Mouse (Mus musculus): Measurements from ENCODE around the gene Gm17657. TPM values are rescaled to one million over a fixed set of nuclear protein-coding genes. Genes with fewer than 3 reads are reported as not detected.

Gene Gm17657
- polyA plus RNA-seq, 1 experiment, result not detected

- Histone ChIP-seq H3K27ac (ENCODE audit: insufficient read depth, low read depth, low read length) (peak overlapping the region; percentile 82), H3K27me3 (replicated peaks; ENCODE audit: control insufficient read depth, insufficient read depth, low read length) (no peaks in the 10 kb centered on the region), H3K4me3 (ENCODE audit: insufficient read depth, low read depth, low read length) (peak overlapping the region; percentile 67), H3K36me3 (ENCODE audit: control insufficient read depth, insufficient read depth, low read length) (no peaks in the 10 kb centered on the region; the same call in none of the 2 replicates), H3K4me1 (ENCODE audit: control insufficient read depth, insufficient read depth, low read length) (peaks cover 11% of the 10 kb centered on the region; the same call in 1 of the 2 replicates)
- no peak for TF ChIP-seq CTCF (conservative IDR thresholded peaks at IDR 0.05; ENCODE audit: insufficient read depth, insufficient read length, low read depth, low read length)
- no peak for TF ChIP-seq POLR2A (IDR thresholded peaks at IDR 0.05; ENCODE audit: low read depth, low read length)
- under 1% methylated on average over 48 of the region's 48 CpGs for WGBS
- peak; percentile 90 for DNase-seq
Observed at GRCm38 (mm10) chr17:29491591-29492268, 57.7 kb downstream of the Gm17657 start.

GRCm38 (mm10) chr17:29490713-29491581, 58.5 kb downstream of the Gm17657 start, which contains the start of gene Pim1:
Gene Pim1, plus strand, starts transcription at chr17:29490753.
- Histone ChIP-seq H3K27me3 (replicated peaks; ENCODE audit: control insufficient read depth, insufficient read depth, low read length) (no peaks in the 10 kb centered on the region), H3K4me1 (ENCODE audit: control insufficient read depth, insufficient read depth, low read length) (peaks cover 11% of the 10 kb centered on the region; the same call in 1 of the 2 replicates), H3K27ac (ENCODE audit: insufficient read depth, low read depth, low read length) (peak within 1 kb of the TSS; percentile 89), H3K36me3 (ENCODE audit: control insufficient read depth, insufficient read depth, low read length) (no peaks in the 10 kb centered on the region; the same call in none of the 2 replicates), H3K4me3 (ENCODE audit: insufficient read depth, low read depth, low read length) (peak within 1 kb of the TSS; percentile 67)
- TF ChIP-seq POLR2A (IDR thresholded peaks at IDR 0.05; ENCODE audit: low read depth, low read length), result peak; percentile 86
- no peak for TF ChIP-seq CTCF (conservative IDR thresholded peaks at IDR 0.05; ENCODE audit: insufficient read depth, insufficient read length, low read depth, low read length)
- WGBS, result under 1% methylated on average over 80 of the region's 99 CpGs
- DNase-seq, result no peak

- TF ChIP-seq POLR2A (IDR thresholded peaks at IDR 0.05; ENCODE audit: low read depth, low read length) (no peak), CTCF (conservative IDR thresholded peaks at IDR 0.05; ENCODE audit: insufficient read depth, insufficient read length, low read depth, low read length) (no peak)
- under 1% methylated on average over 63 of the region's 68 CpGs for WGBS
- Histone ChIP-seq H3K36me3 (ENCODE audit: control insufficient read depth, insufficient read depth, low read length) (no peaks in the 10 kb centered on the region; the same call in none of the 2 replicates), H3K27ac (ENCODE audit: insufficient read depth, low read depth, low read length) (peak overlapping the region; percentile 89), H3K4me3 (ENCODE audit: insufficient read depth, low read depth, low read length) (peak overlapping the region; percentile 56), H3K4me1 (ENCODE audit: control insufficient read depth, insufficient read depth, low read length) (peaks cover 11% of the 10 kb centered on the region; the same call in 1 of the 2 replicates), H3K27me3 (replicated peaks; ENCODE audit: control insufficient read depth, insufficient read depth, low read length) (no peaks in the 10 kb centered on the region)
- peak; percentile 99 for DNase-seq
Observed at GRCm38 (mm10) chr17:29489971-29490712, 59.3 kb downstream of the Gm17657 start.

- TF ChIP-seq CTCF (conservative IDR thresholded peaks at IDR 0.05; ENCODE audit: insufficient read depth, insufficient read length, low read depth, low read length) (no peak), POLR2A (IDR thresholded peaks at IDR 0.05; ENCODE audit: low read depth, low read length) (no peak)
- peaks cover 11% of the 10 kb centered on the region; the same call in 1 of the 2 replicates for H3K4me1 ChIP-seq (ENCODE audit: control insufficient read depth, insufficient read depth, low read length)
- no peaks in the 10 kb centered on the region; the same call in 1 of the 2 replicates for H3K36me3 ChIP-seq (ENCODE audit: control insufficient read depth, insufficient read depth, low read length)
- DNase-seq, result peak; percentile 58
- peak overlapping the region; percentile 56 for H3K4me3 ChIP-seq (ENCODE audit: insufficient read depth, low read depth, low read length)
- H3K27me3 ChIP-seq (replicated peaks; ENCODE audit: control insufficient read depth, insufficient read depth, low read length), result no peaks in the 10 kb centered on the region
- H3K27ac ChIP-seq (ENCODE audit: insufficient read depth, low read depth, low read length), result peak overlapping the region; percentile 89
- 11% methylated on average over 30 of the region's 30 CpGs for WGBS
Observed at GRCm38 (mm10) chr17:29488978-29489970, 60.2 kb downstream of the Gm17657 start.

- Histone ChIP-seq H3K27ac (ENCODE audit: insufficient read depth, low read depth, low read length) (peak overlapping the region; percentile 9; the same call in 1 of the 2 replicates), H3K27me3 (replicated peaks; ENCODE audit: control insufficient read depth, insufficient read depth, low read length) (no peaks in the 10 kb centered on the region), H3K36me3 (ENCODE audit: control insufficient read depth, insufficient read depth, low read length) (no peaks in the 10 kb centered on the region), H3K4me3 (ENCODE audit: insufficient read depth, low read depth, low read length) (no peak overlapping the region), H3K4me1 (ENCODE audit: control insufficient read depth, insufficient read depth, low read length) (peaks cover 11% of the 10 kb centered on the region; the same call in 1 of the 2 replicates)
- TF ChIP-seq CTCF (conservative IDR thresholded peaks at IDR 0.05; ENCODE audit: insufficient read depth, insufficient read length, low read depth, low read length) (no peak), POLR2A (IDR thresholded peaks at IDR 0.05; ENCODE audit: low read depth, low read length) (no peak)
- 80% methylated on average over 8 of the region's 8 CpGs for WGBS
- peak; percentile 62 for DNase-seq
Observed at GRCm38 (mm10) chr17:29488257-29488977, 61.0 kb downstream of the Gm17657 start.

Data from kidney, adult 2 months (tissue).